Mouse (Mus musculus) erythroblast, embryonic 14.5 days (primary cell): ENCODE data around the gene E2f3.

Experiments
- GATA1 ChIP-seq: IDR thresholded peaks from 2 replicates; pipeline ENCODE4 v1.6.1; 2012; ENCODE audit warnings: low read length, inconsistent platforms, mixed read lengths
- TAL1 ChIP-seq: IDR thresholded peaks from 3 replicates; pipeline ENCODE4 v1.6.1; 2012; ENCODE audit warnings: low read length, inconsistent platforms, mixed read lengths

DNA sequence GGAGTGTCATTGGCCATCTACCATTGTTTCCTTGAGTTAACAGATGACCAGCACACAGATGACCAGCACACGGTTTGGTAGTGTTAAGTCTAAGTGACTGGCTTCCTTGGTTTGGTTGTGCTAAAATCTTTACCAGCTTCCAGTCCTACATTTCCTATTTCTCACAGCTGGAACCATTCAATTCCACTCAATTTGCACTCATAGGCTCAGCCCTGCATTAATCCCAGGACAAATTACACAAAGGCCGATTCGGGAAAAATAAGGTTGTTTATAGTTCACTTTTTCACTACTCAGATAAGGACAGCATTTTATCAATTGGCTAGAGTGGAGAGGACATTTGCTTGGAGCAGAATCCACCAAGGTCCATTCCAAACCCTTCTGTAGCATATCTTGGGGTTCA lies 19.6 kb upstream of the E2f3 start:
- TF ChIP-seq GATA1 (no peak), TAL1 (no peak)
